21 mouse cellular contexts compared by ENCODE assay signal in genomic region chr1:73726658-73727057, GRCm38 (mm10).
DNase-seq lines count a peak whose midpoint lies in the region; ATAC-seq and TF ChIP-seq lines count a peak whose summit lies in the region.
"Had no signal": no experiment of that assay in that cellular context is flagged by ENCODE, and none has a peak within 500 bp of the region (broad histone marks: within the 10 kb centered on the region; RNA-seq: fewer than 3 reads in every experiment).

No protein-coding gene starts in this region.

- no peak for TF ChIP-seq POLR2A in cerebellum, adult 2 months (IDR thresholded peaks at IDR 0.05; ENCODE audit: borderline replicate concordance, insufficient read depth, low read length)

- DNase-seq in cerebellum, postnatal 4 days (ENCODE audit: low spot score in 2 of 2): no peak
- DNase-seq in cerebellum, adult 2 months: peak; percentile 71 to 84
- peak; percentile 20 to 28 for DNase-seq in cerebellum, postnatal 10 days
- no peak for DNase-seq in gastrocnemius, postnatal 25 days
- DNase-seq in kidney, postnatal 36 days: no peak
- no peak for DNase-seq in frontal cortex, postnatal 36 days (ENCODE audit: low spot score in 2 of 2)
- DNase-seq: adrenal gland, adult 8-10 months; adrenal gland, postnatal 36 days; B cell, adult 2 months; embryo, embryonic 11 days; gastrocnemius, postnatal 10 days; heart, postnatal 36 days; kidney, adult 2 months had no signal

- 22% methylated on average over 2 of the region's 2 CpGs for WGBS in cerebellum, adult 2 months

- peak; percentile 57 for ATAC-seq in cerebellum, adult (ENCODE audit: insufficient number of reproducible peaks, low FRiP score, low TSS enrichment)
- ATAC-seq: CD4-positive, CD25-positive, alpha-beta regulatory T cell, adult 4 months; forebrain, embryonic 15.5 days; intestine, embryonic 16.5 days had no signal

- peaks cover 35% of the 10 kb centered on the region for H3K4me1 ChIP-seq in cerebellum, adult 2 months (ENCODE audit: control insufficient read depth, insufficient read depth, low read length)
- H3K4me1 ChIP-seq: embryonic facial prominence, embryonic 15.5 days; forebrain, embryonic 15.5 days; heart, embryonic 13.5 days; hindbrain, embryonic 15.5 days had no signal

- no peaks in the 10 kb centered on the region for H3K27me3 ChIP-seq in cerebellum, adult 2 months (ENCODE audit: control insufficient read depth, insufficient read depth, low read length)
- H3K27me3 ChIP-seq: embryonic facial prominence, embryonic 15.5 days; forebrain, embryonic 15.5 days; heart, embryonic 13.5 days; hindbrain, embryonic 15.5 days had no signal

- no peak for TF ChIP-seq CTCF in cerebellum, adult 2 months (IDR thresholded peaks at IDR 0.05; ENCODE audit: borderline replicate concordance, insufficient read depth, low read depth, low read length)

- 0 out of 2 replicates have a peak overlapping the region, but pooled peaks have one; percentile 38 for H3K27ac ChIP-seq in cerebellum, adult 2 months (ENCODE audit: insufficient read depth, low read length)
- H3K27ac ChIP-seq: embryonic facial prominence, embryonic 15.5 days; forebrain, embryonic 15.5 days; heart, embryonic 13.5 days; hindbrain, embryonic 15.5 days had no signal

- no peak overlapping the region for H3K4me3 ChIP-seq in cerebellum, adult 2 months (replicated peaks; ENCODE audit: insufficient read depth, low read depth, low read length)
- H3K4me3 ChIP-seq: embryonic facial prominence, embryonic 15.5 days; erythroblast, embryonic 14.5 days; forebrain, embryonic 15.5 days; heart, embryonic 13.5 days; hindbrain, embryonic 15.5 days had no signal

Comparison
In these comparisons a context has a peak if more than half of its experiments do, and no peak if none do; other contexts are left out.
1. DNase-seq: peak in cerebellum, adult 2 months (2 of 2) and cerebellum, postnatal 10 days (2 of 2); none in cerebellum, postnatal 4 days (0 of 2), gastrocnemius, postnatal 25 days (single experiment), kidney, postnatal 36 days (0 of 2) and frontal cortex, postnatal 36 days (0 of 2).